Mouse (Mus musculus): ENCODE data around the gene Slc9a8. TPM values are rescaled to one million over a fixed set of nuclear protein-coding genes. Genes with fewer than 3 reads are reported as not detected.
A peak's percentile ranks its signal among the peaks of the same experiment; 100 is the strongest.

Slc9a8 gene
- total and polyA plus RNA-seq, 2 experiments: 14.9 to 34.2 TPM

DNA sequence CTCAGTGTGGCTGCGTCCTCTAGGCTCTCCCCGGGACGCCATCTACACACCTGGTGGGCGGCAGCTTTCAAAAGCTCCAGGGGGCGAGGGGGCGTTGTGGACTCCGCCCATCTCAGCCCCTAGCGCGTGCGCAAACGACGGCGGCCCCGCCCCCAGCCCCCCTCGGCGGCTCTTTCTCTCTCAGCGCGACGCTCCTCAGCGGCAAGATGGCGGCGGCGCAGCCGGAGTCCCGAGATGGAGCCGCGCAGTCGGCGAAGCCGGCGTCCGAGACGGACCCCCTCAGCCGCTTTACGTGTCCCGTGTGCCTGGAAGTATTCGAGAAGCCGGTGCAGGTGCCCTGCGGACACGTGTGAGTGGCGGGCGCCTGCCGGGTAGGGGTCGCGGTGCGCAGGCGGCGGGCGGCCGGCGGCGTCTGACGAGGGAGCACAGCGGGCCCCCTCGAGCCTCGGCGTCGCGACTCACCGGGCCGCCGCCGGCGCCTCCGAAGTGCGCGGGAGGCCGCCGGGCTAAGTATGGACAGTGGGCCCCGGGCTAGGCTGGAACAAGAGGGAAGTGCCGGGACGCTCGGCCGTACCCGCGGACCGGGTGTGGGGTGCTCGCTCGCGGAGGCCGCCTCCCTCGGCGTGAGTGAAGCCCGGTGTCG is 81.9 kb downstream of the Slc9a8 start:
- H3K4me3 ChIP-seq (ENCODE audit: insufficient read depth, low read depth, low read length): peak overlapping the region; percentile 91
- peak overlapping the region; percentile 97 for H3K27ac ChIP-seq (replicated peaks; ENCODE audit: insufficient read depth, low read depth, low read length)
- WGBS: under 1% methylated on average over 85 of the region's 85 CpGs
- H3K36me3 ChIP-seq (ENCODE audit: control insufficient read depth, insufficient read depth, low read length): peaks cover 10% of the 10 kb centered on the region; the same call in 1 of the 2 replicates
- H3K79me2 ChIP-seq (ENCODE audit: control insufficient read depth, insufficient read depth, low read length): peaks cover 32% of the 10 kb centered on the region; the same call in 1 of the 2 replicates
- H3K27me3 ChIP-seq (ENCODE audit: control insufficient read depth, insufficient read depth, low read length): no peaks in the 10 kb centered on the region
- H3K4me1 ChIP-seq (ENCODE audit: control insufficient read depth, insufficient read depth, low read length): peaks cover 19% of the 10 kb centered on the region
- TF ChIP-seq POLR2A (IDR thresholded peaks at IDR 0.05; ENCODE audit: extremely low read depth, insufficient read depth, low read length) (peak; percentile 84), CTCF (IDR thresholded peaks at IDR 0.05; ENCODE audit: low read depth, low read length) (no peak)
- H3K9ac ChIP-seq (ENCODE audit: low read depth, low read length): peak overlapping the region; percentile 95
- no peak for DNase-seq (ENCODE audit: extremely low read depth, low read depth, low spot score)

DNA sequence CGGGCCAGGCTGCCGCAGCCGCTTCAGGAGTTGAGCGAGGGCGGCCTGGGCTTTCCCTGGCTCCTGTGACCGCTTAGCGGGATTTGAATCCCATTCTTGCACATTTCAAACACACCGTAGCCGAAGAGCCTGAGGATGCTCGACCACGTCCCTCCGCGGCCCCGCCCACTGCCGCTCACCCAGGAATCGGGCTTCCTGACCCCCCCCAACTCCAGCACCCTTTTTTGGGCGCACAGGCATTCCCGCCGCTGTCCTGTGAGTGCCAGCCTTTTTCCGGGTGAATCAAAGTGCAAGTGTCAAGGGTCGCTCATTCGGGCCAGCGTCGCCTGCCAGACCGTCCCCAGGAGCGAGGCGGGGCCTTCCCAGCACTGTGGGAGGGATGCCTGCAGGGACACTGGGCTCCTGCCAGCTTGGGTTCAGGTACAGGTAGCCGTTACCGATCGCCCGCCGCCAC is 82.4 kb downstream of the Slc9a8 start:
- H3K27ac ChIP-seq (replicated peaks; ENCODE audit: insufficient read depth, low read depth, low read length): peak overlapping the region; percentile 97
- TF ChIP-seq CTCF (IDR thresholded peaks at IDR 0.05; ENCODE audit: low read depth, low read length): no peak
- no peak for TF ChIP-seq POLR2A (IDR thresholded peaks at IDR 0.05; ENCODE audit: extremely low read depth, insufficient read depth, low read length)
- peaks cover 15% of the 10 kb centered on the region; the same call in 1 of the 2 replicates for H3K36me3 ChIP-seq (ENCODE audit: control insufficient read depth, insufficient read depth, low read length)
- no peaks in the 10 kb centered on the region for H3K27me3 ChIP-seq (ENCODE audit: control insufficient read depth, insufficient read depth, low read length)
- peak overlapping the region; percentile 95 for H3K9ac ChIP-seq (ENCODE audit: low read depth, low read length)
- H3K4me3 ChIP-seq (ENCODE audit: insufficient read depth, low read depth, low read length): peak overlapping the region; percentile 91
- H3K4me1 ChIP-seq (ENCODE audit: control insufficient read depth, insufficient read depth, low read length): peaks cover 19% of the 10 kb centered on the region
- peak; percentile 93 for DNase-seq (ENCODE audit: extremely low read depth, low read depth, low spot score)
- 0% methylated on average over 31 of the region's 32 CpGs for WGBS
- H3K79me2 ChIP-seq (ENCODE audit: control insufficient read depth, insufficient read depth, low read length): peaks cover 32% of the 10 kb centered on the region; the same call in 1 of the 2 replicates

DNA sequence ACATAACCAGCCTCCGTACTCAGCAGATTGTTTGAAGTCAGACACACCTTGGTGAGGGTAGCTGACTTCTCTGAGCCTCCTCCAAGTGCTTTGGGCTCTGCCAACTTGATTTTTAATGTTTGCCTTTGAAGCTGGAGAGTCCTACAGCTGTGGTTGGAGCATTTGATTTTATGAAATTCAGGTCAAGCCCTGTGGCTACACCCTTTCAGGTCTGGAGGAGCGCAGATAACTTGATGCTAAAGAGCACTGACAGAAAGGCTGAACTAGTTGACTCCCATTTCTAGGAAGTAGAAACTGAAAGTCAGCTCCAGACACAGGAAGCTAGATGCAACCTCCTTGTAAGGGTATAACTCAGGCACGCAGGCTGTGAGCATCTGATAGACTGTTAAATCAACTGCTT is 83.6 kb downstream of the Slc9a8 start:
- Histone ChIP-seq H3K27me3 (ENCODE audit: control insufficient read depth, insufficient read depth, low read length) (no peaks in the 10 kb centered on the region), H3K27ac (replicated peaks; ENCODE audit: insufficient read depth, low read depth, low read length) (peak overlapping the region; percentile 97), H3K4me3 (ENCODE audit: insufficient read depth, low read depth, low read length) (peak overlapping the region; percentile 0; the same call in 1 of the 2 replicates), H3K4me1 (ENCODE audit: control insufficient read depth, insufficient read depth, low read length) (peaks cover 19% of the 10 kb centered on the region), H3K36me3 (ENCODE audit: control insufficient read depth, insufficient read depth, low read length) (peaks cover 21% of the 10 kb centered on the region), H3K79me2 (ENCODE audit: control insufficient read depth, insufficient read depth, low read length) (peaks cover 35% of the 10 kb centered on the region; the same call in 1 of the 2 replicates), H3K9ac (ENCODE audit: low read depth, low read length) (peak overlapping the region; percentile 50; the same call in 1 of the 2 replicates)
- TF ChIP-seq CTCF (IDR thresholded peaks at IDR 0.05; ENCODE audit: low read depth, low read length) (no peak), POLR2A (IDR thresholded peaks at IDR 0.05; ENCODE audit: extremely low read depth, insufficient read depth, low read length) (no peak)
- peak; percentile 43 for DNase-seq (ENCODE audit: extremely low read depth, low read depth, low spot score)
- WGBS: 32% methylated on average over 3 of the region's 3 CpGs

DNA sequence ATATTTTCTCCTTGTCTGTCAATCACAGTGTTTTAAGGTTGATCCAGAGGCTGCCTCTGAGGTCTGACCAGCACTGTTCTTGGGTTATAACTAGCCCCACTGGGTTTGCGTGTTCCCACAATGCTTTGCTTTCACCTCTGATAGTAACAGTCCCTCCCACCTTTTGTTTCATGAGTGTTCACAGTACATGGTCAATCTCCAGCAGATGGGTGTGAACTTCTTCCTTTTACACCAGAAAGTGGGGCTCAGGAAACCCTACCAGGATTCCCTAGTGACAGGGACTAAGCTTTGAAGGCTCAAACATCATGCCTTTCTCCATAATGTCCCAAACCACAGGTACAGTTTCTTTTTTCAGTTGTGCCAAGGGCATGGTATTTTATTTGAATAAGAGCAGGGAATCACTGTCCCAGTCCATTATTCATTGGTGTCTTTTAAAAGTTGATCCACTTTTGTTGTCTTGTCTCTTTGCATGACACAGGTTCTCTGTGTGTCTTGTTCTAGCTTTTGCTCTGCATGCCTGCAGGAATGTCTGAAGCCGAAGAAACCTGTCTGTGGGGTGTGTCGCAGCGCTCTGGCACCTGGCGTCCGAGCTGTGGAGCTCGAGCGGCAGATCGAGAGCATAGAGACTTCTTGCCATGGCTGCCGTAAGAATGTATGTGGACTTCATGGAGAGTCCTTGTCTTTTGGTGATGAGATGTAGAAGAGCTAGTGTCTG is 85.2 kb downstream of the Slc9a8 start:
- no peak overlapping the region for H3K27ac ChIP-seq (replicated peaks; ENCODE audit: insufficient read depth, low read depth, low read length)
- H3K36me3 ChIP-seq (ENCODE audit: control insufficient read depth, insufficient read depth, low read length): peaks cover 35% of the 10 kb centered on the region
- peaks cover 21% of the 10 kb centered on the region for H3K4me1 ChIP-seq (ENCODE audit: control insufficient read depth, insufficient read depth, low read length)
- WGBS: 93% methylated on average over 10 of the region's 10 CpGs
- H3K79me2 ChIP-seq (ENCODE audit: control insufficient read depth, insufficient read depth, low read length): peaks cover 35% of the 10 kb centered on the region; the same call in 1 of the 2 replicates
- no peak overlapping the region for H3K4me3 ChIP-seq (ENCODE audit: insufficient read depth, low read depth, low read length)
- DNase-seq (ENCODE audit: extremely low read depth, low read depth, low spot score): no peak
- no peak overlapping the region for H3K9ac ChIP-seq (ENCODE audit: low read depth, low read length)
- H3K27me3 ChIP-seq (ENCODE audit: control insufficient read depth, insufficient read depth, low read length): no peaks in the 10 kb centered on the region
- TF ChIP-seq CTCF (IDR thresholded peaks at IDR 0.05; ENCODE audit: low read depth, low read length) (no peak), POLR2A (IDR thresholded peaks at IDR 0.05; ENCODE audit: extremely low read depth, insufficient read depth, low read length) (no peak)

DNA sequence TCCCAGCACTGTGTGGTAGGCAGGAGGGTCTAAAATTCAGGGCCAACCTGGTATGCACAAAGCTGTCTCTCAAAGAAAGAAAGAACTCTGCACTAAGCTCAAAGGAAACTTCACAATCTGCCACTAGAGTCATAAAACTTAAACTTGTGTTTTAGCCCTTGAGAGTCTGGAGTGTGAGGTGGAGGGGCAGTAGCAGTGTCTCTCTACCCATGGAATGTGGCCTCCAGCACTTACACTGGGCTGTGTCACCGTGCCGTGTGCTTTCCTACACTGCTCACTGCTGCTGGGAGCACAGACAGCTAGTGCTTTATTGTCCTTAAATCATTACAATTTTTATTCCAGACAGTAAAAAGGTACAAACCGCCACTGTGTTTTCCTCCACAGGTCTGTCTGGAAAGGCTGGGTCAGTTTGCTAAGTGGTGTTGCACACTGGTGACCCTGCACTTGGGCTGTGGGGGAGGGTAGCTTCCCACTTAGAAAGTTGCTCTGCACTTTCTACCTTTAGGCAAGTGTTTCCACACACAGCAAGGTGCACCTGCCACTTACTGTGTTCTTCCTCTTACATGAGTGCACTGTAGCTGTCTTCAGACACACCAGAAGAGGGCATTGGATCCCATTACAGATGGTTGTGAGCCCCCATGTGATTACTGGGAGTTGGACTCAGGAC is 86.3 kb downstream of the Slc9a8 start:
- Histone ChIP-seq H3K36me3 (ENCODE audit: control insufficient read depth, insufficient read depth, low read length) (peaks cover 44% of the 10 kb centered on the region), H3K79me2 (ENCODE audit: control insufficient read depth, insufficient read depth, low read length) (peaks cover 35% of the 10 kb centered on the region; the same call in 1 of the 2 replicates), H3K4me1 (ENCODE audit: control insufficient read depth, insufficient read depth, low read length) (peaks cover 16% of the 10 kb centered on the region), H3K9ac (ENCODE audit: low read depth, low read length) (no peak overlapping the region), H3K27ac (replicated peaks; ENCODE audit: insufficient read depth, low read depth, low read length) (no peak overlapping the region), H3K27me3 (ENCODE audit: control insufficient read depth, insufficient read depth, low read length) (no peaks in the 10 kb centered on the region), H3K4me3 (ENCODE audit: insufficient read depth, low read depth, low read length) (no peak overlapping the region)
- no peak for TF ChIP-seq CTCF (IDR thresholded peaks at IDR 0.05; ENCODE audit: low read depth, low read length)
- no peak for TF ChIP-seq POLR2A (IDR thresholded peaks at IDR 0.05; ENCODE audit: extremely low read depth, insufficient read depth, low read length)
- 58% methylated on average over 3 of the region's 3 CpGs for WGBS
- DNase-seq (ENCODE audit: extremely low read depth, low read depth, low spot score): no peak

Data from liver, adult 2 months (tissue).